Mouse (Mus musculus): ENCODE results near the gene Fancd2.

DNA sequence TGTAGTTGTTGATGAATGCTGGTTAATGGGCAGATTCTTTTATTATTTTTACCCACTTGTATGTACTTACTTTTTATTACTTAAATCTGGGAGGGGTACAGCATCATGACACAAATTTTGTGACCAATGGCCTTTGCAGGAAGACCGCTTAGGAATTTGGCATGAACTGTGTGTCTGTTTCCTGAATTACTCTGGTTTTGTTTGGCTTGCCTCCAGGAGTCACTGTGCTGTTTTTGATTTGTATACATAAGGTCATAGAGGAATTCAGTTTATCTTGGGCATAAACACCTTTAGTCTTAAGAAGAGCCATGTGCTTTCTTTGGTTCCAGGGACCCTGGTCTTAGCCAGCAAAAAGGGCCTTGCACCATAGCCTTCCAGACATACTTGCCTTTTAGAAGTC lies 33.1 kb downstream of the Fancd2 start:
- TF ChIP-seq CTCF (IDR thresholded peaks at IDR 0.05), result no peak
- no peak for TF ChIP-seq POLR2A (IDR thresholded peaks at IDR 0.05; ENCODE audit: insufficient read depth, low read depth, low read length)
- TF ChIP-seq EP300 (IDR thresholded peaks at IDR 0.05; ENCODE audit: insufficient read depth, low read depth, low read length), result no peak
